Mouse (Mus musculus): ENCODE data around the gene Arhgap6. TPM values are rescaled to one million over a fixed set of nuclear protein-coding genes. Genes with fewer than 3 reads are reported as not detected.

Gene Arhgap6
- polyA plus RNA-seq, 1 experiment from 2014 or later, result 2.7 TPM

DNA sequence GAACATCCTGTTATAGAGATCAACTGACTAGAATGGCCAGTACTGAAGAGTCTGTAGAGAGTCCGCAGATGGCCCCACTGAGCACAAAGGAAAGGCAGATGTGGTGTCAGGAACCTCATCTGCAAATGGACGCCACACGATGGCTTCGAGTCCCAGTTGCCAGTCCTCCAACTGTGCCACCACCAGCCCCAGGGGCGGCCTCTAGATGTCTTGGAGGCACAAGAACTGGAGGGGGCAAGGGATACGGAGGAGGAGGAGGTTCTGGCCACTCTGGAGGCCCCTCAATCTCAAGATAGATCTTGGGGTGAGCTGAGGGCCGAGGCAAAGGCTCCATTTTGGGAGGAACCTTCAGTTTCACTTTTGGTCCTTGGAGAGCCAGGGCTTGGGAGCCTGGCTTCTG, 344.9 kb downstream of the Arhgap6 start:
- 83% methylated on average over 7 of the region's 7 CpGs for WGBS
- no peak for ATAC-seq (ENCODE audit: insufficient number of reproducible peaks, insufficient read depth, low FRiP score, low TSS enrichment, low read depth)

DNA sequence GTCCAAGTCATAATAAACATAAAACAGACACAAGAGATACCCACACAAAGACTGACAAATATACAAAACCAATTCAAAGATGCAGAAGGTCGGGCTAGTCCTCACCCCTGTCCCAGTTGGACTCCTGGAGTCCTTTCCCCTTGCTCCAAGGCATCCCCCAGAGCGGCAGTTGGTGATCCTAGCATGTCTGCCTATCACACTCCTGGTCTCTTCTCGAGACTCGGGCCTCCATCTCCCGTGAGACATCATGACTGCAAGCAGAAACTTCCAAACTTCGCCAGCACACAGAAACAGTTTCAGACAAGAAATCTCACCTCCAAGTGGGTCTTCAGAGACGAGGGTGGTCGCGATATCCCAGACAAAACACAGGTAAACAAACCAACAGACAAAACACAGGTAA, 345.6 kb downstream of the Arhgap6 start:
- Histone ChIP-seq H3K4me1 (no peaks in the 10 kb centered on the region), H3K4me2 (no peak overlapping the region), H3K27ac (no peak overlapping the region), H3K36me3 (no peaks in the 10 kb centered on the region), H3K4me3 (no peak overlapping the region), H3K9ac (no peak overlapping the region), H3K27me3 (peaks cover 8% of the 10 kb centered on the region; the same call in 1 of the 2 replicates), H3K9me3 (no peaks in the 10 kb centered on the region)
- WGBS, result 83% methylated on average over 9 of the region's 9 CpGs
- no peak for ATAC-seq (ENCODE audit: insufficient number of reproducible peaks, insufficient read depth, low FRiP score, low TSS enrichment, low read depth)

More for the DNA sequence above, 344.9 kb downstream of the Arhgap6 start:
- no peak overlapping the region for H3K4me3 ChIP-seq
- H3K9me3 ChIP-seq, result no peaks in the 10 kb centered on the region
- H3K9ac ChIP-seq, result no peak overlapping the region
- H3K36me3 ChIP-seq, result no peaks in the 10 kb centered on the region
- H3K27ac ChIP-seq, result no peak overlapping the region
- H3K4me1 ChIP-seq, result no peaks in the 10 kb centered on the region
- H3K4me2 ChIP-seq, result no peak overlapping the region
- H3K27me3 ChIP-seq, result peaks cover 8% of the 10 kb centered on the region; the same call in 1 of the 2 replicates

GRCm38 (mm10) chrX:169153805-169154204, 358.9 kb downstream of the Arhgap6 start:
- Histone ChIP-seq H3K27me3 (peaks cover 9% of the 10 kb centered on the region), H3K4me3 (no peak overlapping the region)

GRCm38 (mm10) chrX:169158385-169158784, 363.5 kb downstream of the Arhgap6 start:
- Histone ChIP-seq H3K9me3 (no peaks in the 10 kb centered on the region), H3K27me3 (peaks cover 3% of the 10 kb centered on the region; the same call in 1 of the 2 replicates), H3K4me1 (no peaks in the 10 kb centered on the region), H3K36me3 (no peaks in the 10 kb centered on the region), H3K4me2 (no peak overlapping the region), H3K9ac (no peak overlapping the region), H3K27ac (no peak overlapping the region), H3K4me3 (no peak overlapping the region)
- WGBS, result 73% methylated on average over 6 of the region's 6 CpGs
- ATAC-seq (ENCODE audit: insufficient number of reproducible peaks, insufficient read depth, low FRiP score, low TSS enrichment, low read depth), result no peak

More at GRCm38 (mm10) chrX:169153805-169154204, 358.9 kb downstream of the Arhgap6 start:
- Histone ChIP-seq H3K27ac (no peak overlapping the region), H3K9me3 (no peaks in the 10 kb centered on the region), H3K4me1 (no peaks in the 10 kb centered on the region), H3K4me2 (no peak overlapping the region), H3K9ac (no peak overlapping the region), H3K36me3 (no peaks in the 10 kb centered on the region)
- ATAC-seq (ENCODE audit: insufficient number of reproducible peaks, insufficient read depth, low FRiP score, low TSS enrichment, low read depth), result no peak

DNA sequence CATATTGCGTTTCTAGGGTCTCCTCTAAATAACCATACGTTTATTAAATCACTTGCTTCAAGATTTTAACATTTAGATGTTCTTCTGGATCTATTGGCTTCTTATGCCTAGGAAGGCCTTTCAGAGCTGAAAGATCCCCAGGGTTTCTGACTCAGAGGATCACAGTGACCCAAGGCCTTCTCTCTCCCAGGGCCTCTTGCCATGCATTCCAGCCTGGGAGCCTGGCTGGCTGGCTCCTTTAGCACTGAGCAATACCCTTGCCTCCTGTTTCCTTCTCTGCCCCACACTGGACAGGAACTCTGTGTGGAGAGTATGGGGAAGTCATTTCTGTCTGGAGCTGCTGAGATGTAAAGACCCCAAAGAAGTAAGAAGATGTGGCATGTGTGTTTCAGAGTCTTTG, 376.1 kb downstream of the Arhgap6 start:
- Histone ChIP-seq H3K9me3 (no peaks in the 10 kb centered on the region), H3K27me3 (peaks cover 9% of the 10 kb centered on the region; the same call in 1 of the 2 replicates), H3K27ac (no peak overlapping the region), H3K9ac (no peak overlapping the region), H3K4me1 (no peaks in the 10 kb centered on the region), H3K36me3 (no peaks in the 10 kb centered on the region), H3K4me2 (no peak overlapping the region), H3K4me3 (no peak overlapping the region)
- WGBS, result 77% methylated on average over 2 of the region's 2 CpGs
- no peak for ATAC-seq (ENCODE audit: insufficient number of reproducible peaks, insufficient read depth, low FRiP score, low TSS enrichment, low read depth)

- no peaks in the 10 kb centered on the region for H3K9me3 ChIP-seq
- no peak for ATAC-seq (ENCODE audit: insufficient number of reproducible peaks, insufficient read depth, low FRiP score, low TSS enrichment, low read depth)
- WGBS, result 67% methylated on average over 1 of the region's 1 CpGs
- peaks cover 11% of the 10 kb centered on the region; the same call in 1 of the 2 replicates for H3K27me3 ChIP-seq
- H3K9ac ChIP-seq, result no peak overlapping the region
- no peak overlapping the region for H3K27ac ChIP-seq
- H3K36me3 ChIP-seq, result no peaks in the 10 kb centered on the region
- no peak overlapping the region for H3K4me2 ChIP-seq
- no peaks in the 10 kb centered on the region for H3K4me1 ChIP-seq
- H3K4me3 ChIP-seq, result no peak overlapping the region
These were observed 378.9 kb downstream of the Arhgap6 start for GRCm38 (mm10) chrX:169173796-169174195.

- H3K4me3 ChIP-seq, result no peak overlapping the region
- H3K9me3 ChIP-seq, result no peaks in the 10 kb centered on the region
- H3K4me1 ChIP-seq, result no peaks in the 10 kb centered on the region
- peaks cover 19% of the 10 kb centered on the region for H3K27me3 ChIP-seq
- WGBS, result 76% methylated on average over 2 of the region's 2 CpGs
- H3K4me2 ChIP-seq, result no peak overlapping the region
- H3K9ac ChIP-seq, result no peak overlapping the region
- no peak for ATAC-seq (ENCODE audit: insufficient number of reproducible peaks, insufficient read depth, low FRiP score, low TSS enrichment, low read depth)
- no peak overlapping the region for H3K27ac ChIP-seq
- H3K36me3 ChIP-seq, result no peaks in the 10 kb centered on the region
These were observed 383.7 kb downstream of the Arhgap6 start for GRCm38 (mm10) chrX:169178634-169179033.

DNA sequence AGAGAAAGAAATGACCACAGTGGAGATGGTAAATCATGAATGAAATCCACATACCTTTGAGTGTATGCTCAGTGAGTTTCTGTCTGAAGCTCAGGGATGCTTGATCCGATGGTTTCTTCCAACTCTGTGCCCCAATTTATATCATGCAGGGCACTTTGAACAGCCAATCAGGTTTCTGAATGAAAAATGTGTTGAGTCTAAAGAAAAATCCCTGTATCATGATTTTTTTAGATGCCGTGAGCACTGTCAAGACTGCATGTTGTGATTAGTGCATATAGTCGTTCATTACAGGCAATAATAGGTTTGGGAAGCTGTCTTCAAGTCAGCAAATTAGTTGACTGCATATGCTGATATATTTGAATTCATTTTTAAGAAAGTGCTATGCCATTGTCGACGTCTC, 392.2 kb downstream of the Arhgap6 start, which contains the start of gene Amelx:
Gene Amelx, minus strand, starts transcription at position 101 of the 400 bp plus-strand sequence.
- H3K4me2 ChIP-seq, result no peak within 1 kb of the TSS
- no peaks in the 10 kb centered on the region for H3K36me3 ChIP-seq
- no peak within 1 kb of the TSS for H3K9ac ChIP-seq
- ATAC-seq (ENCODE audit: insufficient number of reproducible peaks, insufficient read depth, low FRiP score, low TSS enrichment, low read depth), result no peak
- WGBS, result 75% methylated on average over 5 of the region's 5 CpGs
- H3K9me3 ChIP-seq, result no peaks in the 10 kb centered on the region
- H3K27me3 ChIP-seq, result peaks cover 22% of the 10 kb centered on the region
- H3K4me1 ChIP-seq, result no peaks in the 10 kb centered on the region
- no peak within 1 kb of the TSS for H3K4me3 ChIP-seq
- H3K27ac ChIP-seq, result no peak within 1 kb of the TSS

- H3K9me3 ChIP-seq, result no peaks in the 10 kb centered on the region
- ATAC-seq (ENCODE audit: insufficient number of reproducible peaks, insufficient read depth, low FRiP score, low TSS enrichment, low read depth), result no peak
- 66% methylated on average over 3 of the region's 3 CpGs for WGBS
- H3K36me3 ChIP-seq, result no peaks in the 10 kb centered on the region
- H3K27ac ChIP-seq, result no peak overlapping the region
- H3K27me3 ChIP-seq, result peaks cover 15% of the 10 kb centered on the region
- H3K4me2 ChIP-seq, result no peak overlapping the region
- H3K4me3 ChIP-seq, result no peak overlapping the region
- H3K4me1 ChIP-seq, result no peaks in the 10 kb centered on the region
- H3K9ac ChIP-seq, result no peak overlapping the region
These were observed 415.1 kb downstream of the Arhgap6 start for GRCm38 (mm10) chrX:169210019-169210418.

GRCm38 (mm10) chrX:169220064-169220463, 425.2 kb downstream of the Arhgap6 start:
- no peaks in the 10 kb centered on the region for H3K9me3 ChIP-seq

GRCm38 (mm10) chrX:169222357-169223062, 427.6 kb downstream of the Arhgap6 start:
- H3K27me3 ChIP-seq, result peaks cover 26% of the 10 kb centered on the region; the same call in 1 of the 2 replicates
- WGBS, result 65% methylated on average over 3 of the region's 3 CpGs
- no peak for ATAC-seq (ENCODE audit: insufficient number of reproducible peaks, insufficient read depth, low FRiP score, low TSS enrichment, low read depth)

More at GRCm38 (mm10) chrX:169220064-169220463, 425.2 kb downstream of the Arhgap6 start:
- Histone ChIP-seq H3K9ac (no peak overlapping the region), H3K4me1 (no peaks in the 10 kb centered on the region), H3K36me3 (no peaks in the 10 kb centered on the region), H3K4me2 (no peak overlapping the region), H3K4me3 (no peak overlapping the region), H3K27ac (no peak overlapping the region), H3K27me3 (peaks cover 33% of the 10 kb centered on the region; the same call in 1 of the 2 replicates)
- WGBS, result 60% methylated on average over 8 of the region's 8 CpGs
- ATAC-seq (ENCODE audit: insufficient number of reproducible peaks, insufficient read depth, low FRiP score, low TSS enrichment, low read depth), result no peak

DNA sequence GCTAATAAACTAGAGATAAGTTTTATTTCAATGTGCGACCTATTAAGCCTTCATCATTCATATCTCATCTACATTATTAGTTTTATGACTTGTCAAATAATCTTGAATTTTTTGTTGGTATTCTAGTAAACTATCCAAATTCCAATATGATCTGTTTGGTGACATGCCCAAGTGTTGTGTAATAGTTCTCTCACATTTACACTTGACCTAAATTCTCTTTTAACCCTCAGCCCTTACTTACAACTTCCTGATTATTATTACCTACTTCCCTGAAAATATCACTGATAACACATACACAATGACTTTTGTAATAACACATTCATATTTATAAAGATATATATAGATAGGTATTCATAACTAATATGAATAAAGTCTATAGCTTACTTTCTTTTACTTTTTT, 461.0 kb downstream of the Arhgap6 start:
- Histone ChIP-seq H3K4me1 (no peaks in the 10 kb centered on the region), H3K9me3 (no peaks in the 10 kb centered on the region), H3K4me3 (no peak overlapping the region), H3K9ac (no peak overlapping the region), H3K36me3 (no peaks in the 10 kb centered on the region), H3K27ac (no peak overlapping the region), H3K4me2 (no peak overlapping the region), H3K27me3 (peaks cover 4% of the 10 kb centered on the region; the same call in 1 of the 2 replicates)
- WGBS, result 73% methylated on average over 1 of the region's 1 CpGs
- no peak for ATAC-seq (ENCODE audit: insufficient number of reproducible peaks, insufficient read depth, low FRiP score, low TSS enrichment, low read depth)

More at GRCm38 (mm10) chrX:169222357-169223062, 427.6 kb downstream of the Arhgap6 start:
- no peaks in the 10 kb centered on the region for H3K36me3 ChIP-seq
- no peak overlapping the region for H3K9ac ChIP-seq
- H3K9me3 ChIP-seq, result no peaks in the 10 kb centered on the region
- H3K27ac ChIP-seq, result no peak overlapping the region
- no peak overlapping the region for H3K4me3 ChIP-seq
- no peak overlapping the region for H3K4me2 ChIP-seq
- H3K4me1 ChIP-seq, result no peaks in the 10 kb centered on the region
